Mouse (Mus musculus) ES-CJ7 (cell line): Measurements from ENCODE around the gene Ldb3.

Experiments
- DNase-seq: peaks from one replicate; pipeline ENCODE4 v3.0.0; 2011; ENCODE audit warnings: low read depth, low spot score

Gene Ldb3

GRCm38 (mm10) chr14:34511901-34512300, 76.6 kb downstream of the Ldb3 start:
- DNase-seq = no peak

- no peak for DNase-seq
Observed at GRCm38 (mm10) chr14:34508842-34509439, 79.5 kb downstream of the Ldb3 start.

GRCm38 (mm10) chr14:34508187-34508840, 80.2 kb downstream of the Ldb3 start:
- no peak for DNase-seq

GRCm38 (mm10) chr14:34505309-34505708, 83.2 kb downstream of the Ldb3 start:
- no peak for DNase-seq

GRCm38 (mm10) chr14:34504377-34504776, 84.1 kb downstream of the Ldb3 start:
- DNase-seq = no peak

GRCm38 (mm10) chr14:34503759-34504158, 84.7 kb downstream of the Ldb3 start:
- DNase-seq = no peak

- DNase-seq = no peak
Observed at GRCm38 (mm10) chr14:34503325-34503647, 85.2 kb downstream of the Ldb3 start, which contains the start of gene Bmpr1a. Gene Bmpr1a, minus strand, starts transcription at chr14:34503341.

GRCm38 (mm10) chr14:34502475-34503324, 85.8 kb downstream of the Ldb3 start:
- peak; percentile 68 for DNase-seq

- DNase-seq = peak; percentile 36
Observed at GRCm38 (mm10) chr14:34501804-34502474, 86.5 kb downstream of the Ldb3 start.

- DNase-seq = no peak
Observed at GRCm38 (mm10) chr14:34501447-34501803, 87.1 kb downstream of the Ldb3 start.

- no peak for DNase-seq
Observed at GRCm38 (mm10) chr14:34500309-34500708, 88.2 kb downstream of the Ldb3 start.

GRCm38 (mm10) chr14:34499664-34500063, 88.8 kb downstream of the Ldb3 start:
- no peak for DNase-seq

- DNase-seq = no peak
Observed at GRCm38 (mm10) chr14:34497346-34497745, 91.1 kb downstream of the Ldb3 start.

GRCm38 (mm10) chr14:34493682-34494081, 94.8 kb downstream of the Ldb3 start:
- DNase-seq = no peak

GRCm38 (mm10) chr14:34492688-34493087, 95.8 kb downstream of the Ldb3 start:
- DNase-seq = no peak

GRCm38 (mm10) chr14:34490965-34491364, 97.5 kb downstream of the Ldb3 start:
- DNase-seq = no peak

GRCm38 (mm10) chr14:34489928-34490327, 98.6 kb downstream of the Ldb3 start:
- no peak for DNase-seq

- no peak for DNase-seq
Observed at GRCm38 (mm10) chr14:34486169-34486568, 102.3 kb downstream of the Ldb3 start.

GRCm38 (mm10) chr14:34483469-34484341, 104.8 kb downstream of the Ldb3 start:
- DNase-seq = no peak
